Mouse (Mus musculus) stomach, postnatal 0 days (tissue): Measurements from ENCODE around the gene Rps6ka4. TPM values are rescaled to one million over a fixed set of nuclear protein-coding genes. Genes with fewer than 3 reads are reported as not detected.

Source experiments
- ATAC-seq: fragments of 200-750 bp; cut with Nextera tagmentation; 2 replicates; pipeline ENCODE4 v1.8.0; 2017; ENCODE audit not compliant: low FRiP score, low TSS enrichment
- DNase-seq: peaks from one replicate; pipeline ENCODE4 v3.0.0-alpha.2; 2016; ENCODE audit warnings: low spot score
- H3K27ac ChIP-seq: fragments of 300-500 bp; sonication (generic); replicated peaks from 2 replicates; pipeline ENCODE4 v1.5.1; 2014; ENCODE audit warnings: mild to moderate bottlenecking, control low read depth
- H3K27me3 ChIP-seq: fragments of 300-500 bp; sonication (generic); 2 replicates; pipeline ENCODE4 v1.6.1; 2014; ENCODE audit warnings: low read length; ENCODE audit not compliant: control insufficient read depth, insufficient read depth
- H3K36me3 ChIP-seq: fragments of 300-500 bp; sonication (generic); 2 replicates; pipeline ENCODE4 v1.6.1; 2014; ENCODE audit warnings: low read length, mixed read lengths; ENCODE audit not compliant: control insufficient read depth, insufficient read depth
- H3K4me1 ChIP-seq: fragments of 300-500 bp; sonication (generic); replicated peaks from 2 replicates; pipeline ENCODE4 v1.6.1; 2014; ENCODE audit warnings: antibody characterized with exemption; ENCODE audit not compliant: control insufficient read depth, insufficient read depth
- H3K4me2 ChIP-seq: fragments of 300-500 bp; sonication (generic); replicated peaks from 2 replicates; pipeline ENCODE4 v1.6.1; 2014; ENCODE audit warnings: low read depth, mild to moderate bottlenecking, control low read depth, moderate library complexity
- H3K4me3 ChIP-seq: fragments of 300-500 bp; sonication (generic); 2 replicates; pipeline ENCODE4 v1.5.1; 2014; ENCODE audit warnings: low read depth, low read length, control low read depth
- H3K9ac ChIP-seq: fragments of 300-500 bp; sonication (generic); 2 replicates; pipeline ENCODE4 v1.6.1; 2014; ENCODE audit warnings: mild to moderate bottlenecking, low read length, control low read depth, mixed read lengths
- H3K9me3 ChIP-seq: fragments of 300-500 bp; sonication (generic); 2 replicates; pipeline ENCODE4 v1.6.1; 2016; ENCODE audit warnings: low read length; ENCODE audit not compliant: control insufficient read depth
- CTCF ChIP-seq: IDR thresholded peaks from 2 replicates; pipeline ENCODE4 v1.5.1; 2016; ENCODE audit warnings: antibody characterized with exemption, low read depth, mild to moderate bottlenecking, moderate library complexity
- EP300 ChIP-seq: optimal IDR thresholded peaks from 2 replicates; pipeline ENCODE3; 2016; ENCODE audit warnings: antibody characterized with exemption
- WGBS: fragments of 180-500 bp; shearing (Covaris S2); extraction: QIAGEN DNeasy Blood & Tissue Kit; methylation state at CpG from one replicate; pipeline ENCODE4 v1.1.7; 2014; 5-methylcytosine and 5-hydroxymethylcytosine counted together
- polyA plus RNA-seq: library from polyadenylated mRNA; unstranded; fragments of >200 nt; fragmentation: Nextera tagmentation; extraction: Ambion mirVana; gene quantifications from 2 replicates; pipeline ENCODE4 v1.2.1, GENCODE M21; 2015

Gene Rps6ka4
- polyA plus RNA-seq, 1 experiment from 2014 or later = 34.9 TPM

GRCm38 (mm10) chr19:6832363-6832762 is 8.1 kb downstream of the Rps6ka4 start:
- TF ChIP-seq EP300 (no peak), CTCF (no peak)

GRCm38 (mm10) chr19:6831331-6831730 is 9.1 kb downstream of the Rps6ka4 start:
- ATAC-seq = 0 out of 2 replicates have a peak, but pooled peaks have one; percentile 16

More at GRCm38 (mm10) chr19:6832363-6832762, 8.1 kb downstream of the Rps6ka4 start:
- Histone ChIP-seq H3K36me3 (peaks cover 47% of the 10 kb centered on the region), H3K4me1 (no peaks in the 10 kb centered on the region), H3K27me3 (no peaks in the 10 kb centered on the region), H3K9ac (no peak overlapping the region), H3K27ac (no peak overlapping the region), H3K9me3 (no peaks in the 10 kb centered on the region), H3K4me3 (no peak overlapping the region), H3K4me2 (no peak overlapping the region)
- DNase-seq (no peak), ATAC-seq (no peak)
- WGBS = 81% methylated on average over 8 of the region's 8 CpGs

DNA sequence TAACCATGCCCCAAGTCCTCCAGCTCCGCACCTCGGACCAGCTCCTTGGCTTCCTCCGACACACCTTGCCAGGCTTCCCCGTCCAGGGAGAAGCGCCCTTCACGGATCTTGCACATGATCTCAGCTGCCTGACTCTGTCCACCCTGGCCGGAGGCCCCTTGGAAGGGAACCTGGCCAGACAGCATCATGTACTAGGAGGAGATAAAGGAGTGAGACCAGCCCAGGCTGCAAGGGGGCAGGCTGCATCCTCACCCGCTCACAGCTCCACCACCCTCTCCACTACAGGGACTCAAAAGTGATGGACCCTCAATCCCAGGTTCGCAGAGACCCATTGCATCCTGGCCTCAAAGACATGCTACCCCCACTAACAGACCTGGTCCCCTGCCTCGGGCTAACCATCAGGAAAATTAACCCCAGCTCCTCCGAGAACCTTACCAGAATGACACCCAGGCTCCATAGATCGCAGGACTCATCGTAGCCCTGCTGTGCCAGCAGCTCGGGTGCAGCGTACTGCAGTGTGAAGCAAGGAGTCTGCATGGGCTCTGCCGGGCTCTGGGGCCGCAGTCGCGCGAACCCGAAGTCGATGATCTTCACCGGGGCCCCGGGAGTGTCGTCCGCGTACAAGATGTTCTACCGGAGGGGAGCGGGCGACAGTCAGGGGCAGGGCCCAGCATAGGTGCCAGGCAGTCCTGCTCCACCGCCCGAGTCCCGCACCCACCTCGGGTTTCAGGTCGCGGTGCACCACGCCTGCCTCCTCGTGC is 9.7 kb downstream of the Rps6ka4 start:
- Histone ChIP-seq H3K4me2 (no peak overlapping the region), H3K27ac (no peak overlapping the region), H3K4me3 (no peak overlapping the region), H3K9ac (no peak overlapping the region), H3K27me3 (no peaks in the 10 kb centered on the region), H3K4me1 (no peaks in the 10 kb centered on the region), H3K9me3 (no peaks in the 10 kb centered on the region), H3K36me3 (peaks cover 43% of the 10 kb centered on the region)
- ATAC-seq (no peak), DNase-seq (no peak)
- 58% methylated on average over 38 of the region's 38 CpGs for WGBS
- TF ChIP-seq EP300 = no peak
- no peak for TF ChIP-seq CTCF

More at GRCm38 (mm10) chr19:6831331-6831730, 9.1 kb downstream of the Rps6ka4 start:
- Histone ChIP-seq H3K4me1 (no peaks in the 10 kb centered on the region), H3K36me3 (peaks cover 43% of the 10 kb centered on the region), H3K27me3 (no peaks in the 10 kb centered on the region), H3K9me3 (no peaks in the 10 kb centered on the region), H3K4me3 (no peak overlapping the region), H3K27ac (no peak overlapping the region), H3K4me2 (no peak overlapping the region), H3K9ac (no peak overlapping the region)
- DNase-seq = no peak
- TF ChIP-seq CTCF = no peak
- TF ChIP-seq EP300 = no peak
- 62% methylated on average over 17 of the region's 17 CpGs for WGBS

- no peak overlapping the region for H3K4me3 ChIP-seq
- TF ChIP-seq CTCF (no peak), EP300 (no peak)
- H3K27ac ChIP-seq = no peak overlapping the region
- no peaks in the 10 kb centered on the region for H3K27me3 ChIP-seq
- H3K4me2 ChIP-seq = 0 out of 2 replicates have a peak overlapping the region, but pooled peaks have one; percentile 5
- DNase-seq (no peak), ATAC-seq (0 out of 2 replicates have a peak, but pooled peaks have one; percentile 18)
- H3K9ac ChIP-seq = no peak overlapping the region
- WGBS = 47% methylated on average over 46 of the region's 48 CpGs
- no peaks in the 10 kb centered on the region for H3K4me1 ChIP-seq
- H3K36me3 ChIP-seq = peaks cover 43% of the 10 kb centered on the region
- no peaks in the 10 kb centered on the region for H3K9me3 ChIP-seq
Observed at GRCm38 (mm10) chr19:6829870-6830555, 10.4 kb downstream of the Rps6ka4 start.

DNA sequence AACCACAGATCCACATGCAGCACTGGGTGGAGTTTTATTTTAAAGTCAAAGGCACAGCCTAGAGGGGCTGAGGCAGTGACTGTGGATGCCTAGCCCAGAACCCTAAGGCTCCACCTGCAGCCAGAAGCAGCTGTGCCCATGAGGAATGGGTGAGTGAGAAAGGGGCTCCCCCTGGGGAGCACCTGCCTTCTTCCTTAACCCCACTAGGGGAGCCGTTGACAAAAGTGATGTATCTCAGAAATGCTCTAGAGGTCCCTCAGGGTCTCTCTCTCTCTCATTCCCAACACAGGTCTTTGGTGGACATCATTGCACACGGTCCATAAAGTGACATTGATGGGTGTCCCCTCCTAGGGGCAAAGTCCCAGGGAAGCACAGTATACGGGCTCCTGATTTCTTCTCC is 11.4 kb downstream of the Rps6ka4 start:
- H3K4me3 ChIP-seq = no peak overlapping the region
- ATAC-seq = no peak
- no peaks in the 10 kb centered on the region for H3K27me3 ChIP-seq
- TF ChIP-seq EP300 (no peak), CTCF (peak; percentile 39; the same call in 1 of the 2 replicates)
- H3K36me3 ChIP-seq = peaks cover 38% of the 10 kb centered on the region
- no peak overlapping the region for H3K9ac ChIP-seq
- H3K27ac ChIP-seq = no peak overlapping the region
- H3K4me2 ChIP-seq = no peak overlapping the region
- no peak for DNase-seq
- H3K9me3 ChIP-seq = no peaks in the 10 kb centered on the region
- 50% methylated on average over 3 of the region's 3 CpGs for WGBS
- H3K4me1 ChIP-seq = no peaks in the 10 kb centered on the region

DNA sequence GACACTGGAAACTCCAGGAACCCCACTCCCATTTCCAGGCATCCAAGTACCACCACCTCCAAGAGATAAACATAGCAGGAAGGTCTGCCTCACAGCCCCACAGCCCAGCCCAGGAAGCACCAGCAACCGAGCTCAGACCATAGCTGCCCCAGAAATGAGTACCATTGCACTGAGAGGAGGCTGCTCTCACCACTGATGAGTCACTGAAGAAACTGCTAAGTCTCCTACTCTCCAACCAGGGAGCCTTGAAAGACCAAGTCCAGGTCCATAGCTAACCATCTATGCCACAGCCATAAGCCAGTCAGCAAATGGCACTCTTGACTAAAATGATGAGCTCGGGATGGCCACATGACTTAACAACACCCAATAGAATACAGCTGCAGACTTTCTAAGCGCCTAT is 13.8 kb downstream of the Rps6ka4 start:
- WGBS = 82% methylated on average over 3 of the region's 3 CpGs
- Histone ChIP-seq H3K4me1 (no peaks in the 10 kb centered on the region), H3K4me2 (no peak overlapping the region), H3K27me3 (no peaks in the 10 kb centered on the region), H3K9ac (no peak overlapping the region), H3K4me3 (no peak overlapping the region), H3K36me3 (peaks cover 25% of the 10 kb centered on the region), H3K9me3 (no peaks in the 10 kb centered on the region), H3K27ac (no peak overlapping the region)
- TF ChIP-seq EP300 (no peak), CTCF (no peak)
- DNase-seq (no peak), ATAC-seq (no peak)
